Mouse (Mus musculus) NIH3T3 (cell line): ENCODE results near the gene Vwa3b.

Experiments
- DNase-seq: peaks from one replicate; pipeline ENCODE4 v3.0.0-alpha.2; 2012; ENCODE audit warnings: low read depth

The Vwa3b gene

GRCm38 (mm10) chr1:37011626-37012209, 14.7 kb upstream of the Vwa3b start:
- DNase-seq: no peak

- DNase-seq: no peak
Observed at GRCm38 (mm10) chr1:37013006-37013405, 13.4 kb upstream of the Vwa3b start.

- no peak for DNase-seq
Observed at GRCm38 (mm10) chr1:37013687-37014086, 12.7 kb upstream of the Vwa3b start.

- DNase-seq: no peak
Observed at GRCm38 (mm10) chr1:37019017-37019416, 7.4 kb upstream of the Vwa3b start.

- no peak for DNase-seq
Observed at GRCm38 (mm10) chr1:37022704-37023103, 3.7 kb upstream of the Vwa3b start.

GRCm38 (mm10) chr1:37024736-37025135, 1.7 kb upstream of the Vwa3b start:
- DNase-seq: no peak

- no peak for DNase-seq
Observed at GRCm38 (mm10) chr1:37025376-37025775, 1.0 kb upstream of the Vwa3b start.

DNA sequence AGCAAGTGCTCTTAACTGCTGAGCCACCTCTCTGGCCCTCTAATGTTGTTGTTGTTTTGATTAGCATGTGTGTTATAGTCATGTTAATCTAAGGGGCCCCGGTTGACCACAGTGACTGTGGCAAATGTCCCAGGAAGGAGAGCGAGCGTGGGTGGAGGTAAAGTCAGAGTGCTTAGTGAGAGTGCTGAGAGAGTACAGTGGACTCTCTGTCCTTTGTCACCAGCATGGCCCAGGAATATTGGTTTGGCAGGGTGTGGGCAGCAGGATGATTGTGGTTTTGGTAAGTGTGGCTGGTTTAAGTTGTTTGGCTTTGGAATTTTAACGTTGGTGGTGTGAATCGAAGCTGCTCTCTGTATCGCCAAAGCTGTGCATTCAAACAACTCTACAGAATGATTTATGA, 470 bp downstream of the Vwa3b start:
- DNase-seq: no peak

DNA sequence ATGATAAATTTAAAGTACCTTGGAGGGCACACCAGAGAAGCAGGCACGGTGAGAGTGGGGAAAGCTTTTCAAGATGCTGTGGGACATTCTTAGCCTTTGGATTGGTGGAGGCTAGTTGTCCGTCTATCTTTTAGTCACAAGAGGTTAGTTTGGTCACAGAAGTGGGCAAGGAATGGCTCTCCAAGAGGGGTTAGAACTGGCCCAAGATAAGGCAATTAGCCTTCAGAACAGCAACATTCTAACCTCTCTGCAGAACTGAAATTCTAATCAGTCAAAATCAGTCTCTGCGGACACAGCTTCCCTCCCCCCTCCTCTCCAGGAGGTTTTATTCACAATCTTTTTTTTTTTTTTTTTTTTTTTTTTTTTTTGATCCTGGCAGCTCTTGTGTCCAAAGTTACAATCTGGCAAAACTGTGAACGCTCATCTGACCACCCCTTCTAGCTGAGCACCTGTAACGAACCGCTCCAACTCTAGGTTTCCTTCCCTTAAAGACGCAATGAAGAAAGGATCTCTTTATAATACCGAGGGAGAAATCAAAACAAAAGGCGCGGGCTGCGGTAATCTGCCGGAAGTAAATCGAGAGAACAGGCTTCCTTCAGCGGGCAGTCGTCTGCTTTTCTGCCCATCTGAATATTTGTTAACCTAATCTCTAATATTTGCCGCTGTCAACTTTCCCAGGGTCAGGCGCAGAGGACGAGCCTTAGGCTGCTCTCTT, 2.2 kb downstream of the Vwa3b start:
- no peak for DNase-seq

DNA sequence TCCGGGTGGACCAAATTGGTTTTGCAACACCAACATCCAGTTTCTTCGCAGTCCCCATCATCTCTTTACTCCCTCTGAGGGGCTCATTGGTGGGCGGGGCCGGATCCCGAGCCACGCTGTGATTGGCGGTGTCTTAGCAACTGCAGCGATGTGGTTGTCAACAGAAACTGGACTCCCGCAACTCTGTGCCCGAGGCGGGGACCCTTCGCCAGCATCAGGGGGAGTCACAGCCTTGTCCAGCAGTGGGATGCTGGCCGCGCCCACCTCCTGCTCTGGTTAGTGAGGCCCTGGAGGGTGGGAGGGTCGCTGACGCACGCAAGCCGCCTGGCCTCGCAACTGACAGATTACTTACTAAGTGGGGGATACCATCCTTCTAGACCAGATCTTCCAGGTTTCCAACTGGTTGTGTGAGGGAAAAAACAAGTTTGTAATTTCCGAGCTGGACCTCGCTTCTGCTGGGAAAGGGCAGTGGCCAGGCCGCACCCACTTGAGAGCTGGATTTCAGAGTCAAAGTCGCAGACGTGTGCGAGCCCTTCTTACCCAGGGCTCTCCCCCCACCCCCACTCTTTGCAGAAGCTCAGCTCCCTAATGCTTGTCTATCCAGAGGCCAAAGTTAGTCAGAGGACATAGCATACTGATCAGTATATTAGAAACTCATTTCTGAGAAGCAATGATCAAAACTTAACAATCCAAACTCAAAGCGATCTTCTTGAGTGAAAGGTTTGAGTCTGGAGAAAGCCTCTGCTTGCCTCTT, 2.9 kb downstream of the Vwa3b start:
- DNase-seq: peak; percentile 53

- DNase-seq: peak; percentile 11
Observed at GRCm38 (mm10) chr1:37029942-37030341, 3.5 kb downstream of the Vwa3b start.

DNA sequence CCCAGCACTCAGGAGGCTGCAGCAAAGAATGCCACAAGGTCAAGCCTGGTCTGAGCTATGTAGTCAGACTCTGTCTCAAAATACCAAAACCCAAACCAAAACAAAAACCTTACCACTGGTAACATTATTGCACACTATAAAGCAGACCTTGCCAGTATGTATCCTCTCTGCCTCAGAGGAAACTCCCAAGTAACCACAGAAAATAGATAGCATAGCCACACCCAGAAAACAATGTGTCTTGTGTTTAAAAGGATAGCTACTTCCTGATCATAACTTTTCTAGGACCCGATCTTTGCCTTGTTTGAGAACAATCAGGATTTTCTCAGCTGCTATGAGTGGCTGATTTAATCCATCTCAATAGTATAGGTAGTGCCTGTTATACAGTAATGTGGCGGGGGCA, 4.3 kb downstream of the Vwa3b start:
- no peak for DNase-seq

DNA sequence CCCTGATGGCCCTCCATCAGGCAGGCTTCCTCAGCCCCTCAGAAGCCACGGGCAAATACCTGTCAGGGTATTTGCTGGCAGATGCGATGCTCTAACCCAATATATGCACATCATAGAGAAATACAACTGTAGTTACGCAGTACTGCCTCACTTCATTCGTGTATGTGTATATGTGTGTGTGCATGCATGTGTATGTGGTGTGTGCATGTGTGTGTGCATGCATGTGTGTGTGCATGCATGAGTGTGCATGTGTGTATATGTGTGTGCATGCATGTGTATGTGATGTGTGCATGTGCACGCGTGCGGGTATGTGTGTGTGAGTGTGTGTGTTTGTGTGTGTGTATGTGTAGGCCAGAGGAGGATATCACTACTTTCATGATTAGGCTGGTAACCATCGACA, 9.5 kb downstream of the Vwa3b start:
- no peak for DNase-seq

- no peak for DNase-seq
Observed at GRCm38 (mm10) chr1:37041126-37041525, 14.7 kb downstream of the Vwa3b start.

DNA sequence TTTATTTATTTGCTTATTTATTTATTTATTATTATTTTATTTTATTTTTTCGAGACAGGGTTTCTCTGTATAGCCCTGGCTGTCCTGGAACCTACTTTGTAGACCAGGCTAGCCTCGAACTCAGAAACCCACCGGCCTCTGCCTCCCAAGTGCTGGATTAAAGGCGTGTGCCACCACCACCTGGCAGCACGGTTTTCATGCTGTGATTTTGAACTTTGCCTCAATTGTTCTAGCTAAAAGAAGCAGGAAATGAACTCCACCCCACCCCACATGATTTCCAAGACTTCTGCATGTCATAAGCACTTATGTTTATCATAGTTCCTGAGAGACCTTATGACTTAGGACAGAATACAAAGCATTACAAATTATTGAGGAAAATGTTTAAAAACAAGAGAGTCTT, 15.5 kb downstream of the Vwa3b start:
- no peak for DNase-seq

DNA sequence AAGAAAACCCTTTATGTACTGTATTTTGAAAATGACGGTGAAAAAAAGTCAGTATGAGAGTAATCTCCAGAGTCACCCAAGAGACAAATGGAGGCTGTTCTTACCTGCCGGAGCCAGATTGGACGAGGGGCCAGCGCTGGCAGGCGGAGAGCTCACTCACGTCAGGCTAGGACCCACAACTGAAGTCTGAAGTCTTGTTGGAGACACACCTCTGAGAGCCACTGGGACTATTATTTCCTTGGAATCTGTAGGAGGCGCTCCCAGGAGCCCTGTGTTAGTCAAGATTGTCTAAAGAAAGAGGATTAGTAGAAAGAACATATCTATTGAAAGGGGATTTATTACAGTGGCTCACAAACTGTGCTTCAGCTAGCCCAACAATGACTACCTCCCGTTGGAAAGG, 16.4 kb downstream of the Vwa3b start:
- no peak for DNase-seq

DNA sequence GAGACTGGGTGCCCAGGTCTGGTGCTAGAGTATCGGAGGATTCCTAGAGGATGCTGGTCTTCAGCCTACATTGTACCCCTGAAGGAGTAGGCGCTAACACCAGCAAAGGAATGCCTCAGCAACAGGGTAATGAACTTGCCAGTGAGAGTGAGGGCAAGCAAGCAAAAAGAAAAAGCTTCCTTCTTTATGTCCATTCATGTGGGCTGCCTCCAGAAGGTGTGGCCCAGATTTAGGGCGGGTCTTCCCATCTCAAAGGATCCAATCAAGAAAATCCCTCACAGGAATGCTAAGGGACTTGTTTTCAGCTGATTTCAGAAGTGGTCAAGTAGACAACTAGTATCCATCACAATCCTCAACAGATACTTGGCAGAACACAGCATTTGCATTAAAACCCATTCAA, 16.8 kb downstream of the Vwa3b start:
- DNase-seq: no peak

- no peak for DNase-seq
Observed at GRCm38 (mm10) chr1:37045472-37045871, 19.1 kb downstream of the Vwa3b start.

- DNase-seq: no peak
Observed at GRCm38 (mm10) chr1:37049159-37049558, 22.8 kb downstream of the Vwa3b start.

GRCm38 (mm10) chr1:37053691-37054090, 27.3 kb downstream of the Vwa3b start:
- DNase-seq: peak; percentile 12

DNA sequence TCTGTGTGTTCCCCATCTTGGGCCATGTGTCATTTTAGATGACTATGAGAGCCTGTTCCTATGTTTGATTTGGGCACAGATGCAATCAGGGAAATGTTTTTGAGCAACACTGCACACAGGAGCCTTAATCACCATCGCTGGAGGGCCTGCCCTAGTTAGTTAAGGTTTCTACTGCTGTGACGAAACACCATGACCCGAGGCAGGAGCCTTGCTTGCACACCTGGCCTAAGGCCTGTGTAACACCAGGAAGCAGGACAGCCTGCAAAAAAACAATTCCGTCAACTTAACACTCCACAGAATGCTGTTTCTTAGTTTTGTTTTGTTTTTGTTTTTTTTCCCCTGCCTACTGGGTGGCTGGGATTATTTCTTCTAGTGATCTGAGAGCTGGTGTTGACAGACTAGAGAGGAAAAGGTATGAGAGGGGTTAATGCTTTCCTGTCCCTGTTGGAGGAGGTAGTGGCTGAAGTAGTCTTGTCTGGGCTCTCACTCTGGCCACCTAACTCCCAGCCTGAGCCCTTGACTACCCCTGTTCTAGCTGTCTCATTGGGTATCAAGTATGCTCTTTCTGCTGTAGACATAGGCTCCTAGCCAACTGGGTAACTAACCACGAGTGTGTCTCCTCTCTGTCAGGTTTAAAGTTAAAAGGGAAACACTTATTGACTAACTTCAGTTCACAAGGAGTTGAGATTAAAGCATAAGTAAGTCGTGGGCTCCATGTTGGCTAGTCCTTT, 30.6 kb downstream of the Vwa3b start:
- DNase-seq: no peak

- DNase-seq: no peak
Observed at GRCm38 (mm10) chr1:37060856-37061255, 34.5 kb downstream of the Vwa3b start.

GRCm38 (mm10) chr1:37063053-37063452, 36.7 kb downstream of the Vwa3b start:
- no peak for DNase-seq
